Mouse (Mus musculus): ENCODE results near the gene Hnf1a. TPM values are rescaled to one million over a fixed set of nuclear protein-coding genes. Genes with fewer than 3 reads are reported as not detected.
"Not testable (repeated sequence)": the region's sequence is repeated elsewhere in the genome, so short reads cannot be mapped to it uniquely, and the experiment has no call there.

The Hnf1a gene
- polyA plus RNA-seq, 1 experiment from 2014 or later: 6.8 TPM

DNA sequence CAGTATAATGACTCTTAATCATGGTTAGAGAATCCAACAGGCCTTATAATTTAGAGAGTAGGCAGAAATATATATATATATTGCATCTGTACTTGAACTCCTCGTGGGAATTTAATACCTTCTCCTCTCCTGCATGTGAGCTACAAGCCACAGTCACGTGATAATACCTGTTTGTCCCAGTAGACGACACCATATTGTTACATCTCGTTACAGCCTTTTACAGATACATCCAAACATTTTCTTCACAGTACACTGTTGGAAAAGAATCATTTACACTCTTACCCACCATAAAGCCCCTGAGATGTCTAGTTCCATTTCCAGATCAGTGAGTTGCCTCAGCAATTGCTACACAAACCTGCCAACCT lies 28.1 kb downstream of the Hnf1a start:
- Histone ChIP-seq H3K9me3 (ENCODE audit: control insufficient read depth, low read length) (0 out of 2 replicates have a peak, but pooled peaks cover 4% of the 10 kb centered on the region), H3K4me2 (replicated peaks; ENCODE audit: low read depth, low read length) (peak overlapping the region; percentile 81), H3K4me3 (ENCODE audit: low read length) (peak overlapping the region; percentile 93), H3K27ac (ENCODE audit: low read depth, low read length) (no peak overlapping the region), H3K27me3 (ENCODE audit: control insufficient read depth, insufficient read depth, low read length) (no peaks in the 10 kb centered on the region), H3K36me3 (ENCODE audit: control insufficient read depth, insufficient read depth, low read length) (peaks cover 22% of the 10 kb centered on the region), H3K4me1 (ENCODE audit: control insufficient read depth, insufficient read depth, low read length) (peaks cover 5% of the 10 kb centered on the region), H3K9ac (ENCODE audit: low read depth, low read length) (peak overlapping the region; percentile 95)
- 39% methylated on average over 4 of the region's 4 CpGs for WGBS
- ATAC-seq (ENCODE audit: low FRiP score, low TSS enrichment): no peak

DNA sequence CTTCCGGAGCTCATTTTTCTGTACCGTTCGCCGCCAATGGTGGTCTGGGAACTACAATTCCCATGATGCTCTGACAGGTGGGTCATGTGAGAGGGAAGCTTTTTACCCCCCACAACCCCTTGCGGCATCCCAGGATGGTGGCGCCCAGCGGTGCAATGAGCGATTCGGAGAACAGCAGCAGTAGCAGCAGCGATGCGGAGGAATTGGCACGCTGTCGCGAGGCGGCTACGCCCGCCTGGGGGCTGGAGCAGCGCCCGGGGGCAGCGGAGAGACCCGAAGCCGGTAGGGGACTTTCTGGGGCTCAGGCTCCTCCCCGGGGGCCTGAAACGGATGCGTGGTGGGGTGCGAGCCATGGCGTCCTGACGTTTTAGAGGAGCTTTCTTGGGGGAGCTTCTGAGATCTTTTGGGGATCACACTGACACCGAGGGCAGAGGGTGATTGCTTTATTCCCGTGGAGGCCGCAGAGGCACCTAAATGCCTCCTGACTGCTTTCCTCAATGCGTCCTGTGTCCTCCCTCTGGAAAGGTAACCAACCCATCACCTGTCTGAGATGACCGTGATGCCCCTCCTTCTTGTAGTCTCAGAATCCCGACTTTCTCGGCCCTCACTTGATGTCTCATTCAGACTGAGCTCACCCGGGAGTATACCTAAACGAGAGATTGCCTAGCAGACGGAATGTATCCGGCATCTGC lies 28.7 kb downstream of the Hnf1a start, which contains the start of gene 2210016L21Rik:
Gene 2210016L21Rik, plus strand, starts transcription at position 85 of the 692 bp plus-strand sequence.
- Histone ChIP-seq H3K27me3 (ENCODE audit: control insufficient read depth, insufficient read depth, low read length) (no peaks in the 10 kb centered on the region), H3K4me1 (ENCODE audit: control insufficient read depth, insufficient read depth, low read length) (peaks cover 5% of the 10 kb centered on the region), H3K9me3 (ENCODE audit: control insufficient read depth, low read length) (0 out of 2 replicates have a peak, but pooled peaks cover 4% of the 10 kb centered on the region), H3K27ac (ENCODE audit: low read depth, low read length) (peak within 1 kb of the TSS; percentile 78; the same call in 1 of the 2 replicates), H3K4me3 (ENCODE audit: low read length) (peak within 1 kb of the TSS; percentile 93), H3K9ac (ENCODE audit: low read depth, low read length) (peak within 1 kb of the TSS; percentile 95), H3K36me3 (ENCODE audit: control insufficient read depth, insufficient read depth, low read length) (peaks cover 17% of the 10 kb centered on the region), H3K4me2 (replicated peaks; ENCODE audit: low read depth, low read length) (peak within 1 kb of the TSS; percentile 81)
- peak; percentile 93 for ATAC-seq (ENCODE audit: low FRiP score, low TSS enrichment)
- WGBS: 1% methylated on average over 39 of the region's 39 CpGs

DNA sequence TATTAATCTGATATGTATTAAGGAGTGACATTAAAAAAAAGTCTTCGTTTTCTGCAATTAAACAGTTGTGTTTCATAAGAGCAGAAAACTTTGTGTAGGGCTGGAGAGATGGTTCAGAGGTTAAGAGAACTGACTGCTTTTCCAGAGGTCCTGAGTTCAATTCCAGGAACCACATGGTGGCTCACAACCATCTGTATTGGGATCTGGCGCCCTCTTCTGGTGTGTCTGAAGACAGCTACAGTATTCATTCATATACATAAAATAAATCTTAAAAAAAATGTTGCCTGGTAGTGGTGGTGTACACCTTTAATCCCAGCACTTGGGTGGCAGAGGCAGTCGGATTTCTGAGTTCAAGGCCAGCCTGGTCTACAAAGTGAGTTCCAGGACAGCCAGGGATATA lies 29.8 kb downstream of the Hnf1a start:
- not testable (repeated sequence) for H3K27ac ChIP-seq (ENCODE audit: low read depth, low read length); ATAC-seq (ENCODE audit: low FRiP score, low TSS enrichment); H3K27me3 ChIP-seq (ENCODE audit: control insufficient read depth, insufficient read depth, low read length); H3K4me3 ChIP-seq (ENCODE audit: low read length); H3K9me3 ChIP-seq (ENCODE audit: control insufficient read depth, low read length); H3K36me3 ChIP-seq (ENCODE audit: control insufficient read depth, insufficient read depth, low read length); H3K4me1 ChIP-seq (ENCODE audit: control insufficient read depth, insufficient read depth, low read length); H3K9ac ChIP-seq (ENCODE audit: low read depth, low read length)
- H3K4me2 ChIP-seq (replicated peaks; ENCODE audit: low read depth, low read length): peak overlapping the region; percentile 81
- 70% methylated on average over 3 of the region's 3 CpGs for WGBS

DNA sequence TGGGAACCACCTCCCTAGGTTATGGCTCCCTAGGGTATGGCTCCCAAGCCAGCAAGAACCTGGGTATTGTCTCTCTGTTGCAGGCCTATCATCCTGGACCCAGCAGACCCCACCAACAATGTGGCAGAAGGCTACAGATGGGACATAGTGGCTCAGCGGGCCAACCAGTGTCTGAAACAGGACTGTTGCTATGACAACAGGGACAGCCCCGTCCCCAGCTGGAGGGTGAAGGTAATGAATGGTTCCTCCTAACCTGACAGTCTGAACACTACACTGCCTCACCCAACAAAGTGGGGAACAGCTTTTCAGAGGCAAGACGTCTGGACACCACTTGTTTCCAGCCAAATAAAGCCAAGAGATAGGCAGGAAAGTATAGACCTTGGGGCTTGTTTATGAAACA lies 35.1 kb downstream of the Hnf1a start:
- no peaks in the 10 kb centered on the region for H3K27me3 ChIP-seq (ENCODE audit: control insufficient read depth, insufficient read depth, low read length)
- no peak overlapping the region for H3K4me3 ChIP-seq (ENCODE audit: low read length)
- H3K27ac ChIP-seq (ENCODE audit: low read depth, low read length): no peak overlapping the region
- H3K36me3 ChIP-seq (ENCODE audit: control insufficient read depth, insufficient read depth, low read length): no peaks in the 10 kb centered on the region
- ATAC-seq (ENCODE audit: low FRiP score, low TSS enrichment): no peak
- WGBS: 11% methylated on average over 3 of the region's 3 CpGs
- H3K9ac ChIP-seq (ENCODE audit: low read depth, low read length): no peak overlapping the region
- 0 out of 2 replicates have a peak, but pooled peaks cover 7% of the 10 kb centered on the region for H3K9me3 ChIP-seq (ENCODE audit: control insufficient read depth, low read length)
- no peaks in the 10 kb centered on the region for H3K4me1 ChIP-seq (ENCODE audit: control insufficient read depth, insufficient read depth, low read length)
- no peak overlapping the region for H3K4me2 ChIP-seq (replicated peaks; ENCODE audit: low read depth, low read length)

DNA sequence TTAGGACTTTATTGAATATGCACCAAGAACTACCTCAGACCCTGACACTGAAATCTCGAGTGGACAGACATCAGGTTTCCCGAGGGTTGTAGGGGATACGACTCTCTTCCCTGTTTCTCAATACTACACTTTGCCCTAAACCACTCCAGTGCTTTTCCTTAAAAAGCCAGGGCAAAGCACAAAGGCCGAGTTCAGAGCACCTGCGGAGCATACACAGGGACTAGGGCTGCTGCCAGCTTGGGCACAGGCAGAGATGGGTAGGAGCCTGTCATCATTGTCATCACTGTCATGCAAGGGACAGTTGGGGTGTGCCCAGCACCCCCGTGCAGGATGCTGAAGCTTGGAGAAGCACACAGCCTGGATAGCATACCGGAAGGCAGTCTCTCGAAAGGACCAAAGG lies 37.7 kb downstream of the Hnf1a start:
- no peak for ATAC-seq (ENCODE audit: low FRiP score, low TSS enrichment)
- Histone ChIP-seq H3K9ac (ENCODE audit: low read depth, low read length) (no peak overlapping the region), H3K36me3 (ENCODE audit: control insufficient read depth, insufficient read depth, low read length) (no peaks in the 10 kb centered on the region), H3K9me3 (ENCODE audit: control insufficient read depth, low read length) (0 out of 2 replicates have a peak, but pooled peaks cover 3% of the 10 kb centered on the region), H3K27ac (ENCODE audit: low read depth, low read length) (no peak overlapping the region), H3K27me3 (ENCODE audit: control insufficient read depth, insufficient read depth, low read length) (no peaks in the 10 kb centered on the region), H3K4me1 (ENCODE audit: control insufficient read depth, insufficient read depth, low read length) (no peaks in the 10 kb centered on the region), H3K4me2 (replicated peaks; ENCODE audit: low read depth, low read length) (no peak overlapping the region), H3K4me3 (ENCODE audit: low read length) (no peak overlapping the region)
- 85% methylated on average over 8 of the region's 8 CpGs for WGBS

DNA sequence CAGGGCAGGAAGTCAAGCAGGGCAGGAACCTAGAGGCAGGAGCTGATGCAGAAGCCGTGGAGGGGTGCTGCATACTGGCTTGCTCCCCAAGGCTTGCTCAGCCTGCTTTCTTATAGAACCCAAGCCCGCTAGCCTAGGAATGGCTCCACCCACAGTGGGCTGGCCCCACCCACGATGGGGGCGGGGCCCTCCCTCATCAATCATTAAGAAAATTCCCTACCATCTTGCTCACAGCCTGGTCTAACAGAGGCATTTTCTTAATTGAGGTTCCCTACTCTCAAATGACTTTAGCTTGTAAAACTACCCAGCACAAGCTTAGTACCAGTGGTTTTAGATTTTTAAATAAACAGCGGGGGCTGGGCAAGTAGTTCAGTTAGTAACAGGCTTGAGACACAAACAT lies 39.3 kb downstream of the Hnf1a start:
- no peaks in the 10 kb centered on the region; the same call in none of the 2 replicates for H3K4me1 ChIP-seq (ENCODE audit: control insufficient read depth, insufficient read depth, low read length)
- H3K9ac ChIP-seq (ENCODE audit: low read depth, low read length): no peak overlapping the region
- H3K36me3 ChIP-seq (ENCODE audit: control insufficient read depth, insufficient read depth, low read length): no peaks in the 10 kb centered on the region
- no peaks in the 10 kb centered on the region for H3K27me3 ChIP-seq (ENCODE audit: control insufficient read depth, insufficient read depth, low read length)
- WGBS: 58% methylated on average over 5 of the region's 5 CpGs
- 0 out of 2 replicates have a peak, but pooled peaks cover 3% of the 10 kb centered on the region for H3K9me3 ChIP-seq (ENCODE audit: control insufficient read depth, low read length)
- no peak for ATAC-seq (ENCODE audit: low FRiP score, low TSS enrichment)
- no peak overlapping the region for H3K27ac ChIP-seq (ENCODE audit: low read depth, low read length)
- no peak overlapping the region for H3K4me3 ChIP-seq (ENCODE audit: low read length)
- no peak overlapping the region for H3K4me2 ChIP-seq (replicated peaks; ENCODE audit: low read depth, low read length)

DNA sequence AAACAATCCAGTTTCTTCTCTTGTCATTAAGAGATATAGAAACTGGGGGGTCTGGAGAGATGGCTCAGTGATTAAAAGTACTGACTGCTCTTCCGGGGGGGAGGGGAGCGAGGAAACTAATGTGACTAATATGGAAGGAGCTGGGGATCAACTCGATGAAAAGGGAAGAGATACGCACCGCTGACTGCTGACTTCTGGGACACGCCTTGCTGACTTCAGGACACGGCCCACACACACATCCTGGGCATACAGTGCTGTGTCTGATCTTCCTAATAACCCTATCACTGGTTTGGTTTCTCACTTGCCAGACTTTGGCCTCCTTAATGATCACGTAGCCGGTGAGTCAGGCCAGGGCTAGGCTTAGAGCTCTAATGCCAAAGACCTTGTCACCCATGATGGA lies 44.1 kb downstream of the Hnf1a start:
- no peak overlapping the region for H3K9ac ChIP-seq (ENCODE audit: low read depth, low read length)
- no peak overlapping the region for H3K4me2 ChIP-seq (replicated peaks; ENCODE audit: low read depth, low read length)
- peak; percentile 44; the same call in 1 of the 2 replicates for ATAC-seq (ENCODE audit: low FRiP score, low TSS enrichment)
- peaks cover 12% of the 10 kb centered on the region for H3K4me1 ChIP-seq (ENCODE audit: control insufficient read depth, insufficient read depth, low read length)
- no peak overlapping the region for H3K4me3 ChIP-seq (ENCODE audit: low read length)
- no peak overlapping the region; the same call in 1 of the 2 replicates for H3K27ac ChIP-seq (ENCODE audit: low read depth, low read length)
- H3K27me3 ChIP-seq (ENCODE audit: control insufficient read depth, insufficient read depth, low read length): no peaks in the 10 kb centered on the region
- WGBS: 51% methylated on average over 9 of the region's 9 CpGs
- no peaks in the 10 kb centered on the region for H3K36me3 ChIP-seq (ENCODE audit: control insufficient read depth, insufficient read depth, low read length)
- peaks cover 7% of the 10 kb centered on the region; the same call in 1 of the 2 replicates for H3K9me3 ChIP-seq (ENCODE audit: control insufficient read depth, low read length)

DNA sequence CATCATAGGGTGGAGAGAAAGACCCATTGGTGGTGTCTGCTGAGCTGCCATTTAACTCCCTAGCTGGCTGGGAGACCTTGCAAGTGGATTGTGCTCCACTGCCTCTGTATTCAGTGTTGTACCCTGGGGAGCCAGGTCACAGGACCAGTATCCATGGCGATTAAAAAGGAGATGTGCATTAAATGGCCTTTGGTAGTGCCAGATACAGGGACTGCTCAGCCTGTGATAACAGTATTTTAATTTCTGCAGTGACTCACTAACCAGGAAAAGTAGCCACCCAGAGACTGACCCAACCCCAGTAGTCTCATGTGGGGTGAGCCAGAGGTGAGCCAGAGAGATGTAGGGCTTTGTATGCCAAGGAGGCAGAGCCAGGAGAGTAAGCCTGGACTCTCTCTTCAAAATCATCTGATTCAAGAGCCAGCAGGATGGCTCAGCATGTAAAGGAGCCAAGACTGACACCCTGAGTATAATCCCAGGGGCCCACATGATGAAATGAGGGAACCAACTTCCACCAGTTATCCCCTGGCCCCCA lies 44.7 kb downstream of the Hnf1a start:
- WGBS: 70% methylated on average over 1 of the region's 1 CpGs
- H3K27ac ChIP-seq (ENCODE audit: low read depth, low read length): no peak overlapping the region
- H3K36me3 ChIP-seq (ENCODE audit: control insufficient read depth, insufficient read depth, low read length): no peaks in the 10 kb centered on the region
- no peak overlapping the region for H3K9ac ChIP-seq (ENCODE audit: low read depth, low read length)
- no peaks in the 10 kb centered on the region for H3K27me3 ChIP-seq (ENCODE audit: control insufficient read depth, insufficient read depth, low read length)
- no peak overlapping the region for H3K4me3 ChIP-seq (ENCODE audit: low read length)
- peaks cover 12% of the 10 kb centered on the region for H3K4me1 ChIP-seq (ENCODE audit: control insufficient read depth, insufficient read depth, low read length)
- peaks cover 4% of the 10 kb centered on the region; the same call in 1 of the 2 replicates for H3K9me3 ChIP-seq (ENCODE audit: control insufficient read depth, low read length)
- no peak overlapping the region for H3K4me2 ChIP-seq (replicated peaks; ENCODE audit: low read depth, low read length)
- ATAC-seq (ENCODE audit: low FRiP score, low TSS enrichment): no peak

DNA sequence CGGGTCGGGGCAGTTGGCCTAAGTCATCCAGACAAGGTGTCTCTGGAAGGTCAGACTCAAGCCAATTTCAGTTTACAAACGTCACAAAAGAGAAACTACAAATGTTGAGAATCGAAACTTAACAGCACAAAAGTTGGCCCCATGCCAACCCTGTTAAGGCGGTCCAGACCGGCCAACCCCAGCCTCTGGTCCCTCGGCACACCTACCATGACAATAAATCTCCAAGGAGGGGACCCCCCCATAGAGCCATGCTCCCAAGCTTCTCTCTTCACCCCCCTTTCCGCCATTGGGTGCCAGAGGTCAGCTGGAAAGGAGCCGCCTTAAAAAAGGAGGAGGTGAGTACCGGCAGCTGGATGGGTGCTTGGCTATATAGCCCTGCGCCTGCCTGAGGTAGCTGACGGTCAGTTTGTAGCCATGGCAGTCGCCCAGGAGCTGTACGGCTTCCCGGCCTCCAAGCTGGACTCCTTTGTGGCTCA lies 47.9 kb downstream of the Hnf1a start, which contains the start of gene Oasl1:
Gene Oasl1, plus strand, starts transcription at position 243 of the 476 bp plus-strand sequence.
- Histone ChIP-seq H3K27me3 (ENCODE audit: control insufficient read depth, insufficient read depth, low read length) (no peaks in the 10 kb centered on the region), H3K36me3 (ENCODE audit: control insufficient read depth, insufficient read depth, low read length) (no peaks in the 10 kb centered on the region), H3K9me3 (ENCODE audit: control insufficient read depth, low read length) (peaks cover 4% of the 10 kb centered on the region; the same call in 1 of the 2 replicates), H3K4me1 (ENCODE audit: control insufficient read depth, insufficient read depth, low read length) (peaks cover 12% of the 10 kb centered on the region), H3K4me3 (ENCODE audit: low read length) (peak within 1 kb of the TSS; percentile 29), H3K4me2 (replicated peaks; ENCODE audit: low read depth, low read length) (peak within 1 kb of the TSS; percentile 46), H3K9ac (ENCODE audit: low read depth, low read length) (peak within 1 kb of the TSS; percentile 31; the same call in 1 of the 2 replicates), H3K27ac (ENCODE audit: low read depth, low read length) (no peak within 1 kb of the TSS)
- ATAC-seq (ENCODE audit: low FRiP score, low TSS enrichment): peak; percentile 30; the same call in 1 of the 2 replicates
- WGBS: 23% methylated on average over 15 of the region's 15 CpGs
